Comparison of ENCODE assay signal across 14 mouse cellular contexts in the genomic region with DNA sequence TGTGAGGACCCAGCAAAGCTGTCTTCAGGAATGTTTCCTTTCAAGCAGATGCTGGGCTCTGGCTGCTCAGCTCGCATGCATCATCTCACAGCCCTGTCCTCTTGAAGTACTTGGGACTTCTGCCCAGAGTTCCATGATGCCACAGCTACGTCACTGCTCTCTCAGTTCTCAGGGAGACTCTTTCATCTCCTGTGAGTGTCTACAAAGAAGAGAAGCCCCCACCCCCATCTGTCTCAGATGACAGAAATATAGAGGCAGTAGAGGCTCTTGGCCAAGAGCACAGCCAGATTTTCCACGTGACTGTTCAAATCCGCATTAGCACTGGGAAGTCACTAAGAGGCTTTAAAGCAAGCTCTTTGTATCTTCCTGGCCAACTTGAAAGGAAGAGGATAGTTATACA.
DNase-seq lines count a peak whose midpoint lies in the region; ATAC-seq and TF ChIP-seq lines count a peak whose summit lies in the region.
"Had no signal": no experiment of that assay in that cellular context is flagged by ENCODE, and none has a peak within 500 bp of the region (broad histone marks: within the 10 kb centered on the region; RNA-seq: fewer than 3 reads in every experiment).

No protein-coding gene starts in this region.

- H3K4me3 ChIP-seq in heart, embryonic 12.5 days: no peak overlapping the region
- no peak overlapping the region for H3K4me3 ChIP-seq in limb, embryonic 14.5 days (replicated peaks; ENCODE audit: low read length)
- no peak overlapping the region for H3K4me3 ChIP-seq in limb, embryonic 10.5 days
- no peak overlapping the region for H3K4me3 ChIP-seq in heart, embryonic 16.5 days (ENCODE audit: low read length)
- H3K4me3 ChIP-seq: forebrain, embryonic 15.5 days; limb, embryonic 12.5 days; neural tube, embryonic 13.5 days had no signal

- no peaks in the 10 kb centered on the region for H3K27me3 ChIP-seq in heart, embryonic 12.5 days (replicated peaks)
- H3K27me3 ChIP-seq in limb, embryonic 14.5 days (ENCODE audit: control insufficient read depth, insufficient read depth, low read length): no peaks in the 10 kb centered on the region
- no peaks in the 10 kb centered on the region for H3K27me3 ChIP-seq in limb, embryonic 10.5 days (ENCODE audit: low read depth, poor library complexity, severe bottlenecking)
- no peaks in the 10 kb centered on the region for H3K27me3 ChIP-seq in heart, embryonic 16.5 days (ENCODE audit: control insufficient read depth, insufficient read depth, low read length)
- H3K27me3 ChIP-seq: forebrain, embryonic 15.5 days; limb, embryonic 12.5 days; neural tube, embryonic 13.5 days had no signal

- 0 out of 2 replicates have a peak, but pooled peaks cover 6% of the 10 kb centered on the region for H3K4me1 ChIP-seq in heart, embryonic 12.5 days (replicated peaks)
- no peaks in the 10 kb centered on the region for H3K4me1 ChIP-seq in limb, embryonic 14.5 days (ENCODE audit: control insufficient read depth, insufficient read depth, low read length)
- H3K4me1 ChIP-seq in limb, embryonic 10.5 days: no peaks in the 10 kb centered on the region
- no peaks in the 10 kb centered on the region for H3K4me1 ChIP-seq in heart, embryonic 16.5 days (ENCODE audit: control insufficient read depth, insufficient read depth, low read length)
- H3K4me1 ChIP-seq: limb, embryonic 12.5 days; neural tube, embryonic 13.5 days had no signal

- H3K9ac ChIP-seq in heart, embryonic 12.5 days: no peak overlapping the region
- no peak overlapping the region for H3K9ac ChIP-seq in limb, embryonic 14.5 days (ENCODE audit: low read depth, low read length, severe bottlenecking)
- H3K9ac ChIP-seq in heart, embryonic 16.5 days (ENCODE audit: low read length): no peak overlapping the region
- H3K9ac ChIP-seq: forebrain, embryonic 15.5 days; limb, embryonic 12.5 days; neural tube, embryonic 13.5 days had no signal

- DNase-seq in heart, adult 18-20 months: peak; percentile 18 to 40
- peak; percentile 11 for DNase-seq in limb, embryonic 14.5 days (ENCODE audit: low spot score)
- DNase-seq in limb, embryonic 10.5 days (ENCODE audit: low spot score): no peak
- DNase-seq in lung, postnatal 4 days: peak; percentile 45 to 70
- DNase-seq in urinary bladder, adult 18-20 months (ENCODE audit: low spot score in 2 of 2): no peak
- no peak for DNase-seq in urinary bladder, postnatal 36 days (ENCODE audit: low spot score in 2 of 2)
- DNase-seq: kidney, postnatal 25 days; right cerebral cortex, postnatal 4 days; thymus, adult 2 months had no signal

- no peak for ATAC-seq in heart, embryonic 12.5 days (ENCODE audit: insufficient number of reproducible peaks, low FRiP score)
- no peak for ATAC-seq in limb, embryonic 14.5 days (ENCODE audit: low FRiP score, low read depth)
- ATAC-seq in heart, embryonic 16.5 days (replicated peaks; ENCODE audit: extremely low read depth, insufficient read depth, low FRiP score): peak; percentile 82; the same call in 1 of the 2 replicates
- ATAC-seq: forebrain, embryonic 15.5 days had no signal

- H3K36me3 ChIP-seq in heart, embryonic 12.5 days: no peaks in the 10 kb centered on the region
- no peaks in the 10 kb centered on the region for H3K36me3 ChIP-seq in limb, embryonic 14.5 days (ENCODE audit: control insufficient read depth, insufficient read depth, low read length)
- H3K36me3 ChIP-seq in limb, embryonic 10.5 days: no peaks in the 10 kb centered on the region
- H3K36me3 ChIP-seq in heart, embryonic 16.5 days (ENCODE audit: control insufficient read depth, insufficient read depth): no peaks in the 10 kb centered on the region
- H3K36me3 ChIP-seq: forebrain, embryonic 15.5 days; limb, embryonic 12.5 days; neural tube, embryonic 13.5 days had no signal

- TF ChIP-seq POLR2A in limb, embryonic 14.5 days (IDR thresholded peaks at IDR 0.05; ENCODE audit: borderline replicate concordance, extremely low read depth, insufficient read depth, insufficient read length): no peak

- H3K27ac ChIP-seq in heart, embryonic 12.5 days (ENCODE audit: poor library complexity, severe bottlenecking): no peak overlapping the region
- no peak overlapping the region for H3K27ac ChIP-seq in limb, embryonic 14.5 days (replicated peaks; ENCODE audit: low read depth, low read length)
- no peak overlapping the region for H3K27ac ChIP-seq in limb, embryonic 10.5 days
- H3K27ac ChIP-seq in heart, embryonic 16.5 days (ENCODE audit: low read length): no peak overlapping the region
- H3K27ac ChIP-seq: forebrain, embryonic 15.5 days; limb, embryonic 12.5 days; neural tube, embryonic 13.5 days had no signal

- WGBS in heart, embryonic 12.5 days: 43% methylated on average over 4 of the region's 4 CpGs
- WGBS in limb, embryonic 14.5 days: 43% methylated on average over 4 of the region's 4 CpGs
- whole genome bisulfite sequencing in limb, embryonic 10.5 days: 61% methylated on average over 4 of the region's 4 CpGs
- 31% methylated on average over 4 of the region's 4 CpGs for WGBS in heart, embryonic 16.5 days

- no peaks in the 10 kb centered on the region for H3K9me3 ChIP-seq in heart, embryonic 12.5 days (replicated peaks)
- H3K9me3 ChIP-seq in limb, embryonic 14.5 days (ENCODE audit: control insufficient read depth, low read length): no peaks in the 10 kb centered on the region
- H3K9me3 ChIP-seq in limb, embryonic 10.5 days (replicated peaks): no peaks in the 10 kb centered on the region
- no peaks in the 10 kb centered on the region for H3K9me3 ChIP-seq in heart, embryonic 16.5 days (replicated peaks; ENCODE audit: control insufficient read depth, low read length)
- H3K9me3 ChIP-seq: forebrain, embryonic 15.5 days; limb, embryonic 12.5 days; neural tube, embryonic 13.5 days had no signal

- no peak overlapping the region for H3K4me2 ChIP-seq in heart, embryonic 12.5 days
- H3K4me2 ChIP-seq in limb, embryonic 14.5 days (replicated peaks; ENCODE audit: low read depth, low read length, severe bottlenecking): no peak overlapping the region
- H3K4me2 ChIP-seq in heart, embryonic 16.5 days (ENCODE audit: low read depth, low read length): no peak overlapping the region
- H3K4me2 ChIP-seq: forebrain, embryonic 15.5 days; limb, embryonic 12.5 days; neural tube, embryonic 13.5 days had no signal

Comparison
In these comparisons a context has a peak if more than half of its experiments do, and no peak if none do; other contexts are left out.
1. DNase-seq: peak in heart, adult 18-20 months (2 of 2), limb, embryonic 14.5 days (single experiment) and lung, postnatal 4 days (2 of 2); none in limb, embryonic 10.5 days (single experiment), urinary bladder, adult 18-20 months (0 of 2) and urinary bladder, postnatal 36 days (0 of 2).